Mouse (Mus musculus) right cerebral cortex, postnatal 36 days (tissue): ENCODE measurements around the gene Exoc3l2.
A peak's percentile ranks its signal among the peaks of the same experiment; 100 is the strongest.

ENCODE experiments used
- DNase-seq, 2 experiments: peaks; one replicate each; pipeline ENCODE4 v3.0.0; 2022; ENCODE audit warnings: low spot score in 2 of 2, mixed read lengths in 1 of 2

Gene Exoc3l2

DNA sequence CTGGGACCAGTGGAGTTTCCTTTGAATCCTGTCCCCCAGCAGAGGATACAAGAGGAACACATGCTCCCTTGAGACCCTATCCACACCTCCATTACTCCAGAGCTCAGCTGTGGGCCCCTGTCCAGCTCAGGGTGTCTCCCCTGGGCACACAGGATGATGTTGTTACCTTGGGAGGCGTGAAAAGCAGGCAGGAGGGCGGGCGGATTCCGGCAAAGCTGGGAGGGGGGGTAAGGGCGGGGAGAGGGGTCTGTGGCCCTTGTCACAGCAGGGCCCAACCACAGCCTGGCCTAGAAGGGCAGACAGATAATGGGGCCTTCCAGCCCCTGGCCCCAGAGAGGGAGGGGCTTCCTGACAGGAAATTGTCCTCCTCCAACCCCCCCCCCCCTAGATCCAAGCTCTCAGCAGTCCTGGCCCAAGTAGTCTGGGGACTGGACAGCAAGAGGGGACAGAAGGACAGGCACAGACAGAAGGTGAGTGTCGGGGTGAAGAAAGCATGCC is at the start of gene Exoc3l2:
TSS of gene Exoc3l2 (plus strand) at position 448 of the 498 bp plus-strand sequence.
- no peak for DNase-seq

DNA sequence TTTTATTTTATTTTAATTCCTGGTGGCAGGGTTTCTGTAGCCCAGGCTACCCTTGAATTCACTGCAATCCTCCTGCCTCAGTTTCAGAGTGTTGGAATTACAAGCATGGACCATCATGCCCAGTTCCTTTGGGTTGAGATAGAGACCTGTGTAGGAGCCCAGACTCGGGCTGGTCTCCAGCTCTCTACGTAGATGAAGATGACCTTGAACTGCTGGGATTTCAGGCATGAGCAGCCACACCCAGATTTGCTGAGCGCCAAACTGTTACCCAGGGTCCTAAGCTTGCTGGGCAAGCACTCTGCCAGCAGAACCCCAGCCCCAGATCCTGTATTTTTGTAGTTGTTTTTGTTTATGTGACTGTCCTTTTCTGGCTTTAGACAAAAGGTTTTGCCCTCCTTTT is 49.6 kb upstream of the Exoc3l2 start:
- DNase-seq, result no peak

DNA sequence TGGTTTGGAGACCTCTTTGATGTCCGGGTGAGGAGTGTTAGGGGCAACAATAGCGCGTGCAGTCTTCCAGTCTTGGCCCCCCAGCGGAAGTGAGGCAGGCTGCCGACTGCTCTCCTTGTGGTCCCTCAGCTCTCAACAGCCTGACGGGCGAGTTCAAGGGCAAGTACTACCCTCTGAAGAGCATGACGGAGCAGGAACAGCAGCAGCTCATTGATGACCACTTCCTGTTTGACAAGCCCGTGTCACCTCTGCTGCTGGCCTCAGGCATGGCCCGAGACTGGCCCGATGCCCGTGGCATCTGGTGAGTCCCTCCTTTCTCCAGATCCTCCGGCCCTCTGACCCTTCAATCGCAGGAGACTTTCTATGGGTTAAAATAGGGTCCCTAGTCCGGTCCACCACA is 46.5 kb upstream of the Exoc3l2 start:
- no peak for DNase-seq

DNA sequence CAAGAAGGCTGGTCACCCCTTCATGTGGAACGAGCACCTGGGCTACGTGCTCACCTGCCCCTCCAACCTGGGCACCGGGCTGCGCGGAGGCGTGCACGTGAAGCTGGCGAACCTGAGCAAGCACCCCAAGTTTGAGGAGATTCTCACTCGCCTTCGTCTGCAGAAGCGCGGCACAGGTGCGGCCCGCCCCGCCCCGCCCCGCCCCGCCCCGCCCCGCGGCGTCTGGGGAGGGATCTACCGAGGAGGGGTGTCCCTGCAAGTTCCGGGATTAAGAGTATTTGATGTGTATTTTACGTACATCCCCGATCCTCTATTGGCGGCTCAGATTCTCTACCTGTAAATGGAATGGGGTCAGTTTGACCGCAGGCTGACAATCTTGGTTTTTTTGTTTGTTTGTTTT is 43.0 kb upstream of the Exoc3l2 start:
- DNase-seq, result no peak

DNA sequence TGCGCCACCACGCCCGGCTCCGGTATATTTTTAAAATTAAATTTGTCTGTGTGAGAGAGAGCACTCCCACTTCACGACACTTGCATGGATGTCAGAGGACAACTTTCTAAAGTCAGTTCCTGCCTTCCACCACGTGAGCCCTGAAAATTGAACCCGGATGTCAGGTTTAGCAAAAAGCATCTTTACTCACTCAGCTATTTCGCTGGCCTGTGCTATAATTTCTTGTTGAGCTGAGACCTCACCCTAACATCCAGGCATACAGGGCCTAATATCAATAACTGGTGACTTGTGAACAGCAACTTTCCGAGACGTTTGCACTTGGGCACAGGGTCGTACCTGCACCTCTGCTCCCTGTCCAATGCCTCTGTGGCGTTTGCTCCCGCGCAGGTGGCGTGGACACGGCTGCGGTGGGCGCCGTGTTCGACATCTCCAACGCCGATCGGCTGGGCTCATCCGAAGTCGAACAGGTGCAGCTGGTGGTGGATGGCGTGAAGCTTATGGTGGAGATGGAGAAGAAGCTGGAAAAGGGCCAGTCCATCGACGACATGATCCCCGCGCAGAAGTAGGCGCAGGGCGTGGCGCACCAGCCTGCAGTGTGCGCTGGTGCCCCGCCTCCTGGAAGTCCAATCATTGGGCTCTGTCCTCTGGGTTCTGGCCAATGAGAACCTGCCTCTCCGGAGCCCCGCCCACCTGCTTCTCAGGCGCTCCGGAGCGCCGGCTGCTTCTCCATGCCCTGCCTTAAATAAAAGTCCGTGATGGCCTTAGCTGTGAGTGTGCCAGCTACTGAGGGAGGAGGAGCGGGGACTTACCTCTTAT is 42.1 kb upstream of the Exoc3l2 start:
- peak; percentile 81 to 89 for DNase-seq

DNA sequence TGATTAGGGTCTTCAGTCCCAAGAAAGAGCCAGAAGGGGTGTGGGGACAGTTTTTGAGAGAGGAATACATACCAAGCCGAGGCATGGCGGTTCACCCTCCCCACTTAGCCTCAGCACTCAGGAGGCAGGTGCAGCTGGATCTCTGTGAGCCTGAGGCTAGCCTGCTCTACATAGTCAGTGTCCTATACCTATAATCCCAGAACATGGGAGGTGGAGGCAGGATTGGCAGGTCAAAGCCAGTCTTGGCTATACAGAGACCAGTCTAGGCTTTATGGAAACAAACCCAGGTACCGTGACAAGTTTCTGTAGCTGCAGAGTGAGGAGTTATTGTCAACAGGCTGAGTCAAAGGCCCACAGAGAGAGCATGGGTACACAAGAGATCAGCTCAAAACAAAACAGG is 40.0 kb upstream of the Exoc3l2 start:
- DNase-seq, result no peak

DNA sequence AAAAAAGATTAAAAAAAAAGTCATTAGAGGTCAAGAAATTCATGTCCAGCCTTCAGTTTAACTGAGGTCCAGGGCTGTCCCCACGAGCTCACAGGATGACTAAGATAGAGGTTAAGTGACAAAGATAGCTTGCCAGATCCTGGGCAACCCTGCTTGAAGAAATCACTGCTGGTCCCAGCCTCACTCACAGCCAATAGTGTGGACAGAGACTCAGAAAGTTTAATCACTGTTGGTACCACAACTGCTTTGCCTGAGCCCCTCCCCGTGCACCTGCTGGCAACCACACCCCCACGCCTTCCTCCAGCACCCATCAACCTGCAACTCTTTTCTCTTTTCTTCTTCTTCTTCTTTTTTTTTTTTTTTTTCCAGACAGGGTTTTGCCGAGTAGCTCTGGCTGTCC is 39.1 kb upstream of the Exoc3l2 start:
- no peak for DNase-seq

DNA sequence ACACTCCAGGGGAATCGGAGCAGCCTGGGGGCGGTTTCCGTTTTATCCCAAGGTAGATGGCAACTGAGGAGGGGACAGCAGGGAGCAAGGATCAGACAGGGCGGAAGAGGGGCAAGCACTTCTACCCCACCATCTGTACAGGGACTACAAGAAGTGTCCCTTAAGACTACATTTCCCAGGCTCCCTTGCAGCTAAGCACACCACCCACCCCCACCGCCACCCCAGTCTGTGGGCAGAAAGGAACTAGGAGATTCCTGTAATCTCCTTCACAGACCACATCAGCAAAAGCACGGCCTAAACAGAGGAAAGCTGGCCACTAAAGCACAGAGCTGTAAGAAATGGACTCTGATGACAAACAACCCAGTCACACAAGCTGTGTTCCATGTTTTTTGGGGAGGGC is 36.8 kb upstream of the Exoc3l2 start:
- DNase-seq, result no peak

DNA sequence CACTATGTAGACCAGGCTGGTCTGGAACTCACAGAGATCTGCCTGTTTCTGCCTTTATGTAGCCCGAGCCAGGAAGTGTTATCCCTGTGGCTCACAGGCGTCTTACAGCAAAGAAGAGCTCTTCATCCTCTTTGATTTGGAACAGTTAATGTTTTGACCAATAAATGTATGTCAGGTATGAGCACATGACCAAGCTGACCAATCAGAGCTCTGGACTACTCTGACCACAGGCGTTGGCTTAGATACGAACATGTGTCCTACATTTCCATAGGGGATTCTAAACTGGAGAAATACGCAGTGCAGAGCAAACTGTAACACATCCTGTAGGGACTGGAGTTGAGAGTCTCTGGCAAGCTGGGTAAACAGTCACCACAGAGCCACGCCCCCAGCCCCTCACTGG is 36.2 kb upstream of the Exoc3l2 start:
- DNase-seq, result no peak

DNA sequence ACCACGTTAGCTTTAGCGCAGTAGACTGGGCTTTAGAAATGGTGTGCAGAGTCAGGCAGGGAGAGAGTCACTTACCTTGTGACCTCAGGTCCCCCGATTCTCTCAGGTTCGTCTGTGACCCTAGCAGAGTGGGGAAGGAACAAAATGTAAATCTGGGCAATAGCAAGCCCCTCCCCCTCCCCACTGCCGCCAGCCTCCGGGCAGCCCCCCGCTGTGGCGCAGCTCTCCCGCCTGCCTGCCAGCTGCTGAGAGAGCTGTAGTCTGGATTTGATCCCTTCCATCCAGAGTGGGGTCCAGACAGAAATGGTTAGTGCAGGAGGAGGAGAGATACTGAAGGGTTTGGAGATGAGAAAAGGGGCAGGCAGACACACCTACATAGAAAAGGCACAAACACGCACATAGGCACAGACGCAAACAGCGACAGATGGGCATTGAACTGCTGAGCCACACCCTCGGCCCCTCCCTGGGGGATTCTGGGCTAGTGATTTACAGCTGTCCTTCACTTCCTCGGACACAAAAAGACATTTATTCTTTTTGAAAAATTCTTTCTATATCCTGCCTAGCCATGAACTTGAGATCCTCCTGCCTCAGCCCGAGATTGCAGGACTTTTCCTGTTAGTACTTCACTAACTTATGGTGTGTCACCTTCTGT is 35.0 kb upstream of the Exoc3l2 start:
- no peak for DNase-seq

DNA sequence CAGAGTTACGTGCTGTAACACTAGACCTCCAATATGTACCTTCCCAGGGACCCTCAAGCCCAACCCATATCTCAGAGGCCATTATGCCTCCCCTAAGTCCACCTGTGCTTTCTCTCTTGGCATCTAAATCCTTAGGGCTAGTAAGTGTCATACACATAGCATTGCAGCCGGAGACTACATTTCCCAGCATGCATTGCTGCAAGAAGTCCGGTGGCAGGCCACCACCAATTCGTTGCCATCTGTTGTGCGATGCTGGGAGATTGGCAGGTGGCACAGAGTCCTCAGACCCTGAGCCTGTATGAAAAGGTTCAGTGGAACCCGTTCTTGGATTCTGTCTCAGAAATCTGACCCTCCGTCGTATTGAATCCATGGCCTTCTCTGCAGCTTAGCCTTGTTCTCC is 33.4 kb upstream of the Exoc3l2 start:
- DNase-seq, result no peak

DNA sequence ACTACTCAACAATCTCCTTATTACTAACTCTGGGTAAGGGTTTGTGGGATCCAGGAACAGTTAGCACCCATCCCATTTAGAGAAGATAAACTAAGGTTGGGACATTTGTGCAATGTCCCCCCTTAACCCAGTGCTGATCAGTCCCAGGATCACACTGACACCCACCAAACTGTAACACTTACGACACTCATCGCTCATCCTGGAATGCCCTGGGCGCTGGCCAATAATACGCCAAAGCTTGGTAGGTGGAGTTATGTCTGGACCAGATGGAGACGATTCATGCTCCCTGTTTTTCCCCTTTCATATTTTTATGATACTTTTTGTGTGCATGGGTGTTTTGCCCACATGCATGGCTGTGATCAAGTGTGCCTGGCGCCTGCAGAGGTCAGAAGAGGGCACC is 32.7 kb upstream of the Exoc3l2 start:
- no peak for DNase-seq

DNA sequence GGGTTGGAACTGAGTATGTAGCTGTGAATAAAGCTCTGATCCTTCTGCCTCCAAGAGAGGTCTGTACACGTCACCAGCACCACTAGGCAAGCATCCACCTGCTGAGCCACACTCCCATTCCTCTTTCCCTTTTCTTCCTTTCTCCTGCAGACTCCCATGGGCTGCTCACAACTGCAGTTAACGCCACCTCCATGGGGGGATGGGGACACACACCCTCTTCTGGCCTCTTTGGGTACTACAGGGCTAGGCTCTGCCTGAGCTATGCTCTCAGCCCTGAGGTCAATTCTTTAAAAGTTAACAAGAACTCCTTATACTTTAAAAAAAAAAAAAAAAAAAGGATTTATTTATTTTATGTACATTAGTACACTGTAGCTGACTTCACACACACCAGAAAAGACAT is 30.7 kb upstream of the Exoc3l2 start:
- no peak for DNase-seq

DNA sequence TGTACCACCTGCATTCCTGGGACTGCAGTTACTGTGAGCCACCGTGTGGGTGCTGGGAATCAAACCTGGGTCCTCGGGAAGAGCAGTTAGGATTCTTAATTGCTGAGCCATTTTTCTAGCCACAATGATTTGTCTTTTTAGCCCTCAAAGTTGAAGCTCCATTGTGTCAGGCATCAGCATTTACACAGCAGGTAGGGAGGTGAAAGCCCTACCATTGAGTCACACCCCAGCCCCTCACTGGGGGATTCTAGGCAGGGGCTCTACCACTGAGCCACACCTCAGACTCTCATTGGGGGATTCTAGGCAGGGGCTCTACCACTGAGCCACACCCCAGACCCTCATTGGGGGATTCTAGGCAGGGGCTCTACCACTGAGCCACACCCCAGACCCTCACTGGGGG is 26.9 kb upstream of the Exoc3l2 start:
- no peak for DNase-seq

DNA sequence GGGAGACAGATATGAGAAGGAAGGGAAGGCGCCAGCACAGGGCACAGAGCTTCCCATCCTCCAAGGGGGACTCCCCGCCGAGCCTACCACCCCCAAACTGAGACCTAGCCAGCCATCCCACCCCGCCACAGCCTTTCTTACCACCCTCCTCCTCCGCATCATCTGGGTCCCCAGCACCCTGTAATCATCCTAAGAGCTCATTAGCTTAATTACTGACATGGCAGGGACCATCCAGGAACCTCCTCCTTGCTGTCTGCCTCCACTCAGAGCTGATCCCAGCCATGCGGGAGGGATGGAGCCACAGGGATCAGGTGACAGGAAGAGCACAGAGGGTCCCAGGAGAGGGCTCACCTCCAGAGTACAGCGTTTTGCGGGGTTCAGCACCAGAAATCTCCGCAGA is 26.1 kb upstream of the Exoc3l2 start:
- DNase-seq, result no peak

DNA sequence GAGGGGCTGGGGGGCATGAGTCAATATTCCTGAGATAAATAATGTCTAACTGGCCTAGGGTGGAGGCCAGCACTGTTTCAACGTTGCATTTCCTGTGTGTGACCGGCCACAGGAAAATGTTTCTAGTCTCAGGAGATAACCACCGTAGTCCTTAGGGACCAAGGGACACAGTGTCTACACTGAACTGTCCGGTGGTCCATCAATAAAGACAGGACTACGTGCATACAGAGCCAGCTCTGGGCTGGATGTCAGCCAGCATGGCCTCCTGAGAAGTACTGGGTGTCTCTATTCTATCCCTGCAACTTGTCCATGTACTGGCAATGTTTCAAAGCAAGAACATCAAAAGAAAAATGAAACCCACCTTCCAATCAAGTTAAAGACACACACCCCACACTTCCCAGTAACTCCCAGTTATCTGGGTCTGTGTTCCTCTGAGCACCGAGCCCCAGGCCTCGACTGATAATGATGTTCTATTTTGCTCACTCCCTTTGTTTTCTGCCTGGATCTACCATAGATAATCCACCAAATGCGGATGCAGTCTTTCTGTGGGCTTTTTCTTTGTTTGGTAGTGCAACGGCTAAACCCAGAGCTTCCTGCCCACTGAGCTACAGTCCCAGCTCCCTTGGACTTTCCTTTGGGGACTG is 21.6 kb upstream of the Exoc3l2 start:
- no peak for DNase-seq

DNA sequence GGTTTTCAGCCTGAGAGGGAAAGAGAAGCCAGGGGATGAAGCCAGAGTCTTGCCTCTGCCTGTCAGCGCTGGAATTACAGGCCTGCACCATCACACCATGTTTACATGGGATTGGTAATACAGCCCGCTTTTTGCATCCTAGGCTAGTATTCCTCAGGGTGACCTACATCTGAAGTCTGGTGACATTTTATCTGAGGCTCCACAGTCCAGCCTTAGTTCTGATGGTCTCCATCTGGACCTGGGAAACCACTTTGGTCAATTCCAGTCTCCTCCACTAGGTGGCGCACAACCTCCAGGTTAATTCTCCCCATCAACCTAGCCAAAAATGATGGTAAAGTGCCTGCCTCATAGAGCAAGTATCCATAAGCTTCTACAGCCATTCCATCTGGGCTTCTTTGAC is 19.8 kb upstream of the Exoc3l2 start:
- peak; percentile 66 to 67 for DNase-seq

DNA sequence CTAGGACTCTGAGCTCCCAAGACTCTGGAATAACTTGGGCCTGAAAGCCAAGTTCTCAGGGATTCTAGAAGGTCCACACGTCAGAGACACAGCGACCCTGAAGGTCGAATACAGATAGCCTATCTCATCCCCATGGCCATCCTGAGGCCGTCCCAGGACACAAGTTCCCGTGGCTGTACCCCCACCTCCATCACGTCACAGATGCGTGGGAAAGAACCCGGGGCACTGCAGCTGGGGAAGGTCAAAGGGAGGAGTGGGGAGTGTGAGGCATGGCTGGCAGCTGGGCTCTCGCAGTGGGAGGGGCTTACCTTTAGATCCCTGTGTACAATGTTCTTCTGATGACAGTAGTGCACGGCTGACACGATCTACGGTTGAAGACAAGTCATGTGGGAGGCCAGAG is 18.3 kb upstream of the Exoc3l2 start:
- DNase-seq, result no peak

DNA sequence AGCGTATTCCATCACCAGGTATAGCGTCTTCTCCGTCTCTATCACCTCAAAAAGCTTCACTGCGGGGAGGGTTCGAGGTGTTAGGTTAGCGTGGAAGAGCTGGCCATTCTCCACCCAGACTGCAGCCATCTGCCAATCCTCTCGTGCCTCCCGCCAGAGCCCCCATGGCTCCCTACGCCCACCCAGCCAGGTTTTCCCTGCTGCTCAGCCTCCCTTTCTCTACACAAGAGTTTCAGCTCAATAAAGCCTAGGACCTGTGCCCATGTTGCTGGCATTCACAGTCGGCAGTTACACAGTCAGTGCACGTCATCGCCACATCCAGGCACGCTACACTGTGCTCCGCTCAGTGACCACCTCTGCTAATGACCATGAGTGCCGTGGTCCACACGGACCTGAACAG is 15.4 kb upstream of the Exoc3l2 start:
- DNase-seq, result no peak

DNA sequence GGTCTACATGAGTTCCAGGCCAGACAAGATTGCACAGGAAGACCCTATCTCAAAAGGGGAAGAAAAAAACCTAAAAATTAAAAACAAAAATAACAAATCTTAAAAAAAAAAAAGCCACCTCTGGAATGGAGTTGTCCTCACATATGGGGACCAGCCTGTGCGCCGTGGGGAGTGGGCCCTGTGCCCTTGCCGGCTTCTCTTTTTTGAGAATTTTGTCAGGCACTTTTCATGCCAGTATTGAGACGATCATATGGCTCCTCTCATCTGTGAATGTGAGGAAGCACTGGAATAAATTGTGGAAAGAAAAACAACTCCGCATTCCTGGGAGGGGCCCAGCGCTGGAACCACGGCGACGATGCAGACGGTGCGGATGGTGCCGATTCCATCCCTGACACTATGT is 14.0 kb upstream of the Exoc3l2 start:
- no peak for DNase-seq

DNA sequence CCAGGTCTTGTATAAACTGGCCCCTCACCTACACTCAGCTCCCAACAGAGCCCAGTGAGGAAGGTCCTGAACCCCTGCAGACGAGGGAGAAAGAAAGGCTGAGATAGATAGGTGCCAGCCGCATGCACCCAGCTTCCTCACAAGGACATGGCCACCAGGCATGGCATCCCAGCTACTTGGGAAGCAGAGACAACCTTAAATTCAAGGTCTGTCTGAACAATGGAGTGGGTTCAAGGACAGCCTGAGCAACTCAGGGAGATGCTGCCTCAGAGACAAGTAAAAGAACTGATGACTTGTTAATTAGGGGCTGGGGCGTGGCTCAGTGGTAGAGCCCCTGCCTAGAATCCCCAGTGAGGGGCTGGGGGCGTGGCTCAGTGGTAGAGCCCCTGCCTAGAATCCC is 7.9 kb upstream of the Exoc3l2 start:
- no peak for DNase-seq

DNA sequence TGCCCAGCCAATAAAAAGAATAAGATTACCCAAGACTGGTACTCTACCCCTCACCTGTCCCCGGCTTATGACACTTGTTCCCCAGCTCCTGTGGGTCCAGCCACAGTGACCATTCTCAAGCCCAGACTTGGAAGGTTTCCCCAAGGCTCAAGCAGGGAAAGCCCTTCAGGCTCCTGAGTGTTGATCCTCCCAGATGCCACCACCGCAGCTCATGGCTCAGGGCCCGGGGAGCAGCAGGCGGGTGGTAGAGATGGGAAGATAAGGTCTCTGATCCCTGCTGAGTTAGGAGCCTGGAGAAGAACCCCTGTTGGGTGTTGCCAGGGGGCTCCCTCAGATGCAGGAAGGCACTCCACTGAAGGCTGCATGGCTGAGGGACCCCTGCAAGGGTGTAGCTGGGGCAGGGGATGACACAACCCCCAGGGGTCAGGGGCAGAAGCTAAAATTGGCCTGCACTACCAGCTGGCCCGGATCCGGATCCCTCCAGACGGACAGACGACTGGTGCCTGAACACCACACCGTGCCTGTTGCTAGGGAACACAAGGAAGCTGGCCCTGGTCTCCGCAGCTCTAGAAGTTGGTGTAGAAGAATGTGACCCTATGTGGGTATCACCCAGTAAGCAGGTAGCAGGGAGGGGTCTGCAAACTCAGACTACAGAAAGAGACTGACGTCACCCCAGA is 7.2 kb upstream of the Exoc3l2 start:
- no peak for DNase-seq
